Mouse (Mus musculus) embryonic facial prominence, embryonic 14.5 days (tissue): ENCODE measurements at regions not wholly inside any gene's neighbourhood (a gene's known extent, or its start where the extent isn't known, plus 50 kb on each side); places are given as distances from the start of the nearest gene placed in this dataset.

Source experiments
- ATAC-seq: fragments of 200-750 bp; cut with Nextera tagmentation; 2 replicates; pipeline ENCODE4 v1.8.0; 2017; ENCODE audit warnings: low read depth, moderate number of reproducible peaks, moderate TSS enrichment
- DNase-seq: peaks from one replicate; pipeline ENCODE4 v3.0.0-alpha.2; 2015; ENCODE audit warnings: low spot score
- H3K27ac ChIP-seq: fragments of 300-500 bp; sonication (generic); replicated peaks from 2 replicates; pipeline ENCODE4 v1.5.1; 2014; ENCODE audit warnings: low read depth, mild to moderate bottlenecking, low read length, moderate library complexity
- H3K27me3 ChIP-seq: fragments of 300-500 bp; sonication (generic); replicated peaks from 2 replicates; pipeline ENCODE4 v1.6.1; 2014; ENCODE audit warnings: low read length; ENCODE audit not compliant: control insufficient read depth, insufficient read depth
- H3K36me3 ChIP-seq: fragments of 300-500 bp; sonication (generic); 2 replicates; pipeline ENCODE4 v1.6.1; 2014; ENCODE audit warnings: low read length, mixed read lengths; ENCODE audit not compliant: control insufficient read depth, insufficient read depth
- H3K4me1 ChIP-seq: fragments of 300-500 bp; sonication (generic); 2 replicates; pipeline ENCODE4 v1.6.1; 2014; ENCODE audit warnings: antibody characterized with exemption, low read length; ENCODE audit not compliant: control insufficient read depth, insufficient read depth
- H3K4me2 ChIP-seq: fragments of 300-500 bp; sonication (generic); 2 replicates; pipeline ENCODE4 v1.6.1; 2014; ENCODE audit warnings: low read depth, mild to moderate bottlenecking, low read length, moderate library complexity, mixed read lengths
- H3K4me3 ChIP-seq: fragments of 300-500 bp; sonication (generic); 2 replicates; pipeline ENCODE4 v1.5.1; 2014; ENCODE audit warnings: low read depth, mild to moderate bottlenecking, low read length
- H3K9ac ChIP-seq: fragments of 300-500 bp; sonication (generic); 2 replicates; pipeline ENCODE4 v1.6.1; 2014; ENCODE audit warnings: low read depth, mild to moderate bottlenecking, low read length, moderate library complexity, mixed read lengths
- H3K9me3 ChIP-seq: fragments of 300-500 bp; sonication (generic); 2 replicates; pipeline ENCODE4 v1.6.1; 2016; ENCODE audit warnings: low read length; ENCODE audit not compliant: control insufficient read depth
- WGBS: fragments of 180-500 bp; shearing (Covaris S2); extraction: QIAGEN DNeasy Blood & Tissue Kit; methylation state at CpG from one replicate; pipeline ENCODE4 v1.1.7; 2014; 5-methylcytosine and 5-hydroxymethylcytosine counted together

GRCm38 (mm10) chr11:117597754-117598153 lies 56.3 kb upstream of the Tnrc6c start:
- peaks cover 27% of the 10 kb centered on the region for H3K4me1 ChIP-seq
- no peak overlapping the region for H3K27ac ChIP-seq
- H3K27me3 ChIP-seq = 0 out of 2 replicates have a peak, but pooled peaks cover 5% of the 10 kb centered on the region
- no peak overlapping the region for H3K9ac ChIP-seq
- no peaks in the 10 kb centered on the region for H3K9me3 ChIP-seq
- 32% methylated on average over 5 of the region's 5 CpGs for WGBS
- ATAC-seq = no peak
- DNase-seq = no peak
- H3K36me3 ChIP-seq = no peaks in the 10 kb centered on the region
- no peak overlapping the region for H3K4me2 ChIP-seq
- H3K4me3 ChIP-seq = no peak overlapping the region

- no peaks in the 10 kb centered on the region for H3K9me3 ChIP-seq
- peaks cover 27% of the 10 kb centered on the region for H3K4me1 ChIP-seq
- H3K36me3 ChIP-seq = no peaks in the 10 kb centered on the region
- no peak overlapping the region for H3K4me3 ChIP-seq
- ATAC-seq (peak; percentile 54; the same call in 1 of the 2 replicates), DNase-seq (peak; percentile 49)
- 1% methylated on average over 6 of the region's 6 CpGs for WGBS
- H3K27ac ChIP-seq = no peak overlapping the region
- H3K27me3 ChIP-seq = 0 out of 2 replicates have a peak, but pooled peaks cover 5% of the 10 kb centered on the region
- peak overlapping the region; percentile 55 for H3K4me2 ChIP-seq
- H3K9ac ChIP-seq = no peak overlapping the region
Observed at GRCm38 (mm10) chr11:117598170-117598583, 55.9 kb upstream of the Tnrc6c start.

- Histone ChIP-seq H3K36me3 (no peaks in the 10 kb centered on the region), H3K9ac (peak overlapping the region; percentile 54; the same call in 1 of the 2 replicates), H3K4me2 (peak overlapping the region; percentile 55), H3K27ac (no peak overlapping the region), H3K27me3 (0 out of 2 replicates have a peak, but pooled peaks cover 5% of the 10 kb centered on the region), H3K4me1 (peaks cover 27% of the 10 kb centered on the region), H3K9me3 (no peaks in the 10 kb centered on the region), H3K4me3 (peak overlapping the region; percentile 34)
- no peak for DNase-seq
- 5% methylated on average over 9 of the region's 9 CpGs for WGBS
- no peak for ATAC-seq
Observed at GRCm38 (mm10) chr11:117598610-117599009, 55.5 kb upstream of the Tnrc6c start.

- no peak for ATAC-seq
- peak overlapping the region; percentile 55 for H3K4me2 ChIP-seq
- H3K4me3 ChIP-seq = peak overlapping the region; percentile 34
- peak; percentile 50 for DNase-seq
- H3K27me3 ChIP-seq = 0 out of 2 replicates have a peak, but pooled peaks cover 5% of the 10 kb centered on the region
- H3K9me3 ChIP-seq = no peaks in the 10 kb centered on the region
- peak overlapping the region; percentile 54 for H3K9ac ChIP-seq
- peaks cover 27% of the 10 kb centered on the region for H3K4me1 ChIP-seq
- H3K27ac ChIP-seq = 0 out of 2 replicates have a peak overlapping the region, but pooled peaks have one; percentile 39
- H3K36me3 ChIP-seq = no peaks in the 10 kb centered on the region
- 6% methylated on average over 16 of the region's 16 CpGs for WGBS
Observed at GRCm38 (mm10) chr11:117599049-117599787, 54.9 kb upstream of the Tnrc6c start.

DNA sequence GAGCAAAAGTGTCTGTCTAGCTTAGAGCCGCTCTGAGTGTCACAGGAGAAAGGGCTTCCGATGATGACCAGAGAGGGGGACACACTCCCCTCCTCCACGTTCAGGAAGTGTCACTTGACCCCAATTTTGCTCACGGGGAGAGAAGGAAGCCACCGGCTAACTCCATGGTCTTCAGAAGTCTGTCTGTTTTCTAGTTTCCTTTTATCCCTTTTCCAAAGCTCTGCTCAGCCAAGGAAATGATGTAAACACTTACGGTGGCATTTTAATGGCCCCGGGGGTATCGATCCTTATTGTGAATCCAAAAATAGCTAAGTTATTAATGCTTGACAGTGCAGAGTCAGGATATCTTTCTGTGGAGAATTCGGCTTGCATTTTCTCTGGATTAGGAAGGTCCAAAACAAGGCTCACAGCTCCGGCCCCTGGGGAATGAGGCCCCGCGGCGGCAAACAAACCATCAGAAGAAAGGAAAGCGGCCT lies 54.3 kb upstream of the Tnrc6c start:
- ATAC-seq = no peak
- no peaks in the 10 kb centered on the region for H3K9me3 ChIP-seq
- H3K9ac ChIP-seq = peak overlapping the region; percentile 54; the same call in 1 of the 2 replicates
- 12% methylated on average over 14 of the region's 14 CpGs for WGBS
- peak overlapping the region; percentile 55 for H3K4me2 ChIP-seq
- peak overlapping the region; percentile 34; the same call in 1 of the 2 replicates for H3K4me3 ChIP-seq
- DNase-seq = no peak
- no peaks in the 10 kb centered on the region for H3K36me3 ChIP-seq
- H3K27ac ChIP-seq = 0 out of 2 replicates have a peak overlapping the region, but pooled peaks have one; percentile 10
- H3K4me1 ChIP-seq = peaks cover 27% of the 10 kb centered on the region
- H3K27me3 ChIP-seq = 0 out of 2 replicates have a peak, but pooled peaks cover 5% of the 10 kb centered on the region

DNA sequence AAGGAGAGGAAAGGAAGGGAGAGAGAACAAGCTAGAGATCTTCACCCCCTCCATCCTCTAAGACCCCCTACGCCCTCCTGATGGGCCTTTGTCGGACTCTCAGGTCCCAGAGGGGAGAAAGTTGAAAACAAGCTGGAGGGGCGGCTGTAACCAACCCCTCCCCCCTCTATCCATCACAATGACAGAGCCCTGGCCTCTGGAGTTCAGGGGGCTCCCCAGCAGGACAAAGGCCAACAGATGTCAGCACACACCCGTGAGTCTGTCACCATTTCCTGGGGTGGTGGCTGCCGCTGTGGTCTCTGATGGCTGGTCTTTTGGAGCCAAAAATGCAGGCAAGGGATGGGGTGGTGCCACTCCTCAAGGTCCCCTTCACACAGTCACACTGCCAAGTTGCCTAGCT lies 52.9 kb upstream of the Tnrc6c start:
- H3K36me3 ChIP-seq = no peaks in the 10 kb centered on the region
- no peak overlapping the region for H3K4me2 ChIP-seq
- H3K4me1 ChIP-seq = peaks cover 31% of the 10 kb centered on the region
- ATAC-seq = no peak
- H3K9ac ChIP-seq = no peak overlapping the region
- WGBS = 33% methylated on average over 5 of the region's 5 CpGs
- no peak for DNase-seq
- 0 out of 2 replicates have a peak, but pooled peaks cover 5% of the 10 kb centered on the region for H3K27me3 ChIP-seq
- H3K9me3 ChIP-seq = no peaks in the 10 kb centered on the region
- H3K4me3 ChIP-seq = no peak overlapping the region
- no peak overlapping the region for H3K27ac ChIP-seq

- no peak for DNase-seq
- ATAC-seq = no peak
- WGBS = 12% methylated on average over 2 of the region's 2 CpGs
- peaks cover 28% of the 10 kb centered on the region for H3K4me1 ChIP-seq
- no peaks in the 10 kb centered on the region for H3K9me3 ChIP-seq
- no peak overlapping the region for H3K4me2 ChIP-seq
- no peak overlapping the region for H3K4me3 ChIP-seq
- no peak overlapping the region for H3K27ac ChIP-seq
- H3K27me3 ChIP-seq = 0 out of 2 replicates have a peak, but pooled peaks cover 5% of the 10 kb centered on the region
- H3K36me3 ChIP-seq = no peaks in the 10 kb centered on the region
- no peak overlapping the region for H3K9ac ChIP-seq
Observed at GRCm38 (mm10) chr11:117604019-117604418, 50.1 kb upstream of the Tnrc6c start.
